Mouse (Mus musculus) heart, embryonic 10.5 days (tissue): Measurements from ENCODE around the gene Tmprss9. TPM values are rescaled to one million over a fixed set of nuclear protein-coding genes. Genes with fewer than 3 reads are reported as not detected.

Experiments used
- DNase-seq: peaks from one replicate; pipeline ENCODE4 v3.0.0-alpha.2; 2017; ENCODE audit warnings: low spot score
- H3K27ac ChIP-seq: fragments of 300-500 bp; sonication (generic); 2 replicates; pipeline ENCODE4 v1.5.1; 2016; ENCODE audit warnings: mild to moderate bottlenecking
- H3K27me3 ChIP-seq: fragments of 300-500 bp; sonication (generic); 2 replicates; pipeline ENCODE4 v1.6.1; 2016; ENCODE audit warnings: mild to moderate bottlenecking; ENCODE audit not compliant: poor library complexity, insufficient read depth, severe bottlenecking
- H3K36me3 ChIP-seq: fragments of 300-500 bp; sonication (generic); 2 replicates; pipeline ENCODE4 v1.6.1; 2016; ENCODE audit warnings: mild to moderate bottlenecking, moderate library complexity
- H3K4me1 ChIP-seq: fragments of 300-500 bp; sonication (generic); 2 replicates; pipeline ENCODE4 v1.6.1; 2016; ENCODE audit warnings: mild to moderate bottlenecking
- H3K4me3 ChIP-seq: fragments of 300-500 bp; sonication (generic); 2 replicates; pipeline ENCODE4 v1.5.1; 2016; ENCODE audit warnings: mild to moderate bottlenecking, moderate library complexity
- H3K9me3 ChIP-seq: fragments of 300-500 bp; sonication (generic); 2 replicates; pipeline ENCODE4 v1.6.1; 2016; ENCODE audit warnings: mild to moderate bottlenecking, moderate library complexity
- WGBS: fragments of 180-500 bp; shearing (Covaris S2); methylation state at CpG from one replicate; pipeline ENCODE4 v1.1.7; 2016; 5-methylcytosine and 5-hydroxymethylcytosine counted together
- polyA plus RNA-seq: library from polyadenylated mRNA; unstranded; fragments of >200 nt; fragmentation: Nextera tagmentation; extraction: Ambion mirVana; gene quantifications from 2 replicates; pipeline ENCODE4 v1.2.1, GENCODE M21; 2016

Gene Tmprss9
- polyA plus RNA-seq, 1 experiment from 2014 or later = not detected

DNA sequence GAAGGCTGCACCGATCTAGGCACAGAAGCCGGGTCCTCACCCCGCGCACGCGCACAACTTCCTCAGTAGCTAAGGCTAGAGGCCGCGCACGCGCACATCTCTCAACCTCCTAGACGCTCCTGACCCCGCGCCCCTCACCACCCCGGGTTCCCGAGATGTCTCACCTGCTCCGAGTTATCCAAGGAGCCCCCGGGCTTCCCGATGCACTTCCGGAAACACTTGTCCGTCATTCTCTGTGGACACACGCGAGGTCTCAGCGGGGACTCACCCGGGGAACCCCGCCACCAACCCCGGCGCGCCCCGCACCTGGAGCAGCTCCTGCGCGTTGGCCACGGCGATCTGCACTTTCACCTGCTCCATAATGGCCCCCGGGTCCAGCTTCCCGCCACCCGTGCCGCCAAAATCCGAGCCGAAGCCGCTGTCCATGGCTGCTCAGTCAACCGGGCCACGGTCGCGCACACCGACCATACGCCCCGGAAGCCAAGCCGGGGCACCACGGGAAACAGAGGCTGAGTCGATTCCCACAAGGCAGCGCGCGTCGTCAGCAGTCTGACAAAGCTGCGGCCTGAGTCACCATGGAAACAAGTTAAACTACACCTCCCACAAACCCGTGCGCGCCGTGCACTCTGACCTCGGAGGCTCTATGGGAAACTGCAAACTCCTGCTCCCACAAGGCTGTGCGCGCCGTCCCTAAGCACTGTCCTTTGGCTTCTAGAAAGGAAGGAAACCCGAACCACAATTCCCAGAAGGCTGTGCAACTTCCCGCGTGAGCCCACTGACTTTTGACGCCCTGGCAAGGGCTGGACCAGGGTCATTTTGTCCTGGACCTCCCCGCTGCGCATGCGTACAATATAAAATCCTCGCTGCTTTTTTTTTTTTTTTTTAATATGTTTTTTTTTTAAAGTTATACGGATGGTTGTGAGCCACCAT is 28.9 kb downstream of the Tmprss9 start, which contains the start of gene Timm13:
Gene Timm13, minus strand, starts transcription at position 652 of the 930 bp plus-strand sequence.
- Histone ChIP-seq H3K4me3 (peak within 1 kb of the TSS; percentile 77), H3K27ac (peak within 1 kb of the TSS; percentile 90), H3K4me1 (peaks cover 42% of the 10 kb centered on the region), H3K9me3 (no peaks in the 10 kb centered on the region), H3K27me3 (peaks cover 13% of the 10 kb centered on the region), H3K36me3 (peaks cover 53% of the 10 kb centered on the region)
- under 1% methylated on average over 72 of the region's 72 CpGs for WGBS
- DNase-seq = peak; percentile 100

DNA sequence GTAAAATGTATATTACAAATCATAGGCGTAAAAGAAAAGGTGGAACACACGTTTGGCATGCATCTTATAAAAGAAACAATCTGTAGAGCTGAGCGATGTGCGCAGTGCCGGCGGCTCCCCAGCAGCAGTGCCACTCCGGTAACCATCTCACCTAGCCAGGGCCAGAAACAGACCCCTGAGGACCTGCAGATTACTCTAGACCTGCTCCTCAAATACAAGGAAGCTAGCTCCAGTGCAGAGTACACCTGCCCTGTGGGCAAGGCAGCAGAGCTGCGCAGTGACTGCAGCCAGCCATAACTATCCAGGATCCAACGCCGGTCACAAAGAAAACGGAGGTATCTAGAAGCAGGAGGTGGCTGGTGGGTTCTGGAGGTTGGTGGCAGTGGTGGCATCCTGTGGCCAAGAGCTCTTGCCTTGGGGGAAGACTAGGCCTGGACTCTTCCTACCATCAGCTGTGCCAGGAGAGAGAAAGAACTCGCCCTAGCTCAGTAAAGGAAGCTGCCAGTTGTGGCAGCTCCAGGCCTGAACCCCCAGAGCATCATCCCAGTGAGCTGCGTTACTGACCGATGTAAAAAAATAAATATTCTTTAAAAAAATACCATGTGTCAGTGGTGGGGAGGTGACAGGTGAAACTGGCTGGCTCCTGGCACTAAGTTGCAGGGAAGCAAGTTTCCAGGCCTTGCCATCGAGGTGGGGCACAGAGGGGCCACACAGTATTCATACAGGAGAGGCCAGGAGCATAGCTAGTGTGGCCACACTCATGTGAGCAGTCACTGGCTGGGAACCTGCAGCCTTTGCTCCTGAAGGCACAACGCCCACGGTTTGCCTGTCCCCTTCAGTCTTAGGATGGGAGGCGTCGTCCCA is 30.0 kb downstream of the Tmprss9 start:
- H3K36me3 ChIP-seq = peaks cover 64% of the 10 kb centered on the region
- H3K4me3 ChIP-seq = 0 out of 2 replicates have a peak overlapping the region, but pooled peaks have one; percentile 24

GRCm38 (mm10) chr10:80902273-80902940 is 30.8 kb downstream of the Tmprss9 start:
- Histone ChIP-seq H3K9me3 (no peaks in the 10 kb centered on the region), H3K27ac (no peak overlapping the region), H3K4me1 (peaks cover 38% of the 10 kb centered on the region), H3K36me3 (peaks cover 68% of the 10 kb centered on the region), H3K4me3 (no peak overlapping the region), H3K27me3 (peaks cover 6% of the 10 kb centered on the region; the same call in 1 of the 2 replicates)
- WGBS = 95% methylated on average over 9 of the region's 9 CpGs
- DNase-seq = no peak

More for the DNA sequence above, 30.0 kb downstream of the Tmprss9 start:
- 87% methylated on average over 19 of the region's 19 CpGs for WGBS
- peaks cover 13% of the 10 kb centered on the region for H3K27me3 ChIP-seq
- H3K27ac ChIP-seq = peak overlapping the region; percentile 90
- no peaks in the 10 kb centered on the region for H3K9me3 ChIP-seq
- H3K4me1 ChIP-seq = peaks cover 42% of the 10 kb centered on the region
- DNase-seq = no peak

DNA sequence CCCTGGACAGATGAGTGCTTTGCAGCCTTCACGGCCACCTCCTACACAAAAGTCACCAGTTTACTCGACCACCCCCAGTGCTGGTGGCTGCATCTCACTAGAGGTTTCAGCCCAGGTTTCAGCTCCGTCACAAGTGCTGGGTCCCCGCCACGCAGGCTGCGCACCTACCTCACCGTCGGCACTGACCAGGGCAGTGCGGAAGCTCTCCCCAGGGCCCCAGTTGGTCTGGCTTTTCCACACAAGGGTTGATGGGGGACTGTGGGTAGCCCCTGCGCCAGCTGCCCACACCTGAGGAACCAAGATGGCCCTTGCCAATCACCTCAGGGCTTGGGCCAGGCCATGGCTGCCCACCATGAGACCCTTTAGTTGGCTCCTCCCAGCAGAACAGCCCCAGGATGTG is 31.6 kb downstream of the Tmprss9 start:
- 93% methylated on average over 10 of the region's 10 CpGs for WGBS
- H3K27me3 ChIP-seq = no peaks in the 10 kb centered on the region
- H3K4me1 ChIP-seq = peaks cover 29% of the 10 kb centered on the region
- peaks cover 77% of the 10 kb centered on the region for H3K36me3 ChIP-seq
- no peak for DNase-seq
- no peak overlapping the region for H3K27ac ChIP-seq
- H3K4me3 ChIP-seq = no peak overlapping the region
- H3K9me3 ChIP-seq = no peaks in the 10 kb centered on the region

DNA sequence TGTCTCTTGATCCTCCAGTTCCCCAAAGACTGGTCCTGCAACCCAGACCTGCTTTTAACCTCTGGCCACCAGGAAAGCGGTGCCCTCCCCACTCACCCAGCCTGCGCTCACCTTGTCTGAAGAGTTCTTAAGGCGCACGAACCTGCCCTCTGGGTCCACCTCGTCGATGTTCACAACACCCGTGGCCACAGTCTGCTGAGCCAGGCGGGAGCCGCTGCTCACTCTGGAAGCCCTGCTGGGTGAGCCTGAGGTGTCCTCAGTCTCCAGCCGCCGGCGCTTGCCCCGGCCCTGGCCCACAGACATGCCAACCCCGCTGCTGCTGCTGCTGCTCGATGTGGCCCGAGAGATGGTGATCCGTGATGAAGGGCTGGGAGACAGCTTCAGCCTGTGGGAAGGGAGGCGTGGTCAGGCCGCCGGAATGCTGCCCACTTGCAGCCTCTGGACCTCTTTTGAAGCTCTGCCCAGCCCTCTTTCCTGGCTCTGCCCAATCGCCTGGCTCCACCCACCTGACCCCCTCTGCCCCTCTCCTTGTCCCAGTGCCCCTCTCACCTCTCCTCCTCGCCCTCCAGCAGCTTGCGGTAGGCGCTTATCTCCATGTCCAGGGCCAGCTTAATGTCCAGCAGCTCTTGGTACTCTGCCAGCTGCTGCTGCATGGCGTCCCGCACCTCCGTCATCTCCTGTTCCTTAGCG is 32.5 kb downstream of the Tmprss9 start:
- Histone ChIP-seq H3K4me3 (no peak overlapping the region), H3K27me3 (no peaks in the 10 kb centered on the region), H3K9me3 (no peaks in the 10 kb centered on the region), H3K27ac (no peak overlapping the region), H3K4me1 (peaks cover 20% of the 10 kb centered on the region), H3K36me3 (peaks cover 77% of the 10 kb centered on the region)
- WGBS = 83% methylated on average over 28 of the region's 28 CpGs
- no peak for DNase-seq

DNA sequence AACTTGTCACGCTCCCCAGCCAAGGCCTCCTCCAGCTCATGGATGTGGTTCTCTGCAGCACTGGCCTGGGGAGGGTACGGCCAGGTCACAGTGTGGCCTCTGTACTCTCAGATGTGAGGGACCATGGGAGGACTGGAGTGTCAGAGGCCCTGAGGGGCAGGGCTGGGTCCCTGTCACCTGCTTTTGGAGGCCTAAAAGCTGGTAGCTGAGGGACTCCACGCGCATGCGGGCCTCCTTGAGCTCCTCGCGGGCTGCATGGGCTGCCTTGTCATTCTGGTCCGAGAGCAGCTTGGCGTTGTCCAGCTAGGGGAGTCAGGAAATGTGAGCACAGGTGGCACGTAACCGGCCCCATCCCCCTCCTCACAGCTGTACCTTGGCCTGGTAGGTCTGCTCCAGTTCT is 33.1 kb downstream of the Tmprss9 start:
- H3K36me3 ChIP-seq = peaks cover 79% of the 10 kb centered on the region
- no peaks in the 10 kb centered on the region for H3K27me3 ChIP-seq
- H3K9me3 ChIP-seq = no peaks in the 10 kb centered on the region
- no peak for DNase-seq
- no peak overlapping the region for H3K27ac ChIP-seq
- peaks cover 16% of the 10 kb centered on the region for H3K4me1 ChIP-seq
- WGBS = 90% methylated on average over 11 of the region's 11 CpGs
- H3K4me3 ChIP-seq = no peak overlapping the region

GRCm38 (mm10) chr10:80909375-80910162 is 37.9 kb downstream of the Tmprss9 start:
- no peak for DNase-seq
- WGBS = 94% methylated on average over 22 of the region's 22 CpGs
- H3K9me3 ChIP-seq = no peaks in the 10 kb centered on the region
- H3K27ac ChIP-seq = no peak overlapping the region
- peaks cover 16% of the 10 kb centered on the region for H3K4me1 ChIP-seq
- no peaks in the 10 kb centered on the region for H3K27me3 ChIP-seq
- H3K4me3 ChIP-seq = no peak overlapping the region
- peaks cover 92% of the 10 kb centered on the region for H3K36me3 ChIP-seq

GRCm38 (mm10) chr10:80911354-80911753 is 39.7 kb downstream of the Tmprss9 start:
- H3K4me1 ChIP-seq = peaks cover 26% of the 10 kb centered on the region
- H3K4me3 ChIP-seq = no peak overlapping the region
- no peak for DNase-seq
- no peaks in the 10 kb centered on the region for H3K27me3 ChIP-seq
- WGBS = 90% methylated on average over 4 of the region's 4 CpGs
- H3K9me3 ChIP-seq = no peaks in the 10 kb centered on the region
- H3K27ac ChIP-seq = no peak overlapping the region
- H3K36me3 ChIP-seq = peaks cover 90% of the 10 kb centered on the region

- H3K4me3 ChIP-seq = no peak overlapping the region
Measured at GRCm38 (mm10) chr10:80911891-80912290, 40.2 kb downstream of the Tmprss9 start.

DNA sequence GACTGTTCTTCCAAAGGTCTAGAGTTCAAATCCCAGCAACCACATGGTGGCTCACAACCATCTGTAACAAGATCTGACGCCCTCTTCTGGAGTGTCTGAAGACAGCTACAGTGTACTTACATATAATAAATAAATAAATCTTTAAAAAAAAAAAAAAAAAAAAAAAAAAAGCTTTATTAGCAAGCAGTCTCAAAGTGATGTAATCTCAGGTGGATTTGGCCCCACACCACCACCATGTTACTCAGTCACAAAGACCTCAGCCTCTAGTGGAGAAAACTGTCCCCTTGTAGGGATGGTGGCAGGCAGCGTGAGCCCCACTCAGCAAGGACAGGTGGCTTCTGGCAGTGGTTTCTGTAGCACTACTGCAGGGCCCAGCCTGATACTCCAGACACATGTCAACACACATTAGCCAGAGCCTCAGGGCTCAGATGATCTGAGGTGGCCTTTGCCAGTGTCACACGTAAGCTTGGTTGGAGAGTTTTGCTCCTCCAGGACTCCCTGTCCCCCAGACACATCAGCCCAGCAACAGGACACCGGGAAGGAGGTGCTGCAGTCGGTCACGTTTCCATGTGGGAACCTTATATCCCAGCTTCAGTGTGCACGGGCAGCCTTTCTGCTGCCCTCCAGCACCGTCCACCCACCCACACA is 41.8 kb downstream of the Tmprss9 start:
- DNase-seq = no peak
- no peaks in the 10 kb centered on the region for H3K9me3 ChIP-seq
- WGBS = 77% methylated on average over 8 of the region's 8 CpGs
- H3K36me3 ChIP-seq = peaks cover 73% of the 10 kb centered on the region
- H3K27ac ChIP-seq = no peak overlapping the region
- H3K27me3 ChIP-seq = no peaks in the 10 kb centered on the region
- peaks cover 42% of the 10 kb centered on the region for H3K4me1 ChIP-seq
- H3K4me3 ChIP-seq = no peak overlapping the region

More at GRCm38 (mm10) chr10:80911891-80912290, 40.2 kb downstream of the Tmprss9 start:
- H3K27ac ChIP-seq = no peak overlapping the region
- H3K4me1 ChIP-seq = peaks cover 31% of the 10 kb centered on the region
- no peaks in the 10 kb centered on the region for H3K27me3 ChIP-seq
- H3K9me3 ChIP-seq = no peaks in the 10 kb centered on the region
- no peak for DNase-seq
- peaks cover 88% of the 10 kb centered on the region for H3K36me3 ChIP-seq

GRCm38 (mm10) chr10:80914253-80914656 is 42.6 kb downstream of the Tmprss9 start:
- peaks cover 44% of the 10 kb centered on the region for H3K4me1 ChIP-seq
- H3K27ac ChIP-seq = peak overlapping the region; percentile 32; the same call in 1 of the 2 replicates
- DNase-seq = no peak
- WGBS = 88% methylated on average over 5 of the region's 5 CpGs
- H3K4me3 ChIP-seq = no peak overlapping the region
- H3K9me3 ChIP-seq = no peaks in the 10 kb centered on the region
- peaks cover 65% of the 10 kb centered on the region for H3K36me3 ChIP-seq
- H3K27me3 ChIP-seq = no peaks in the 10 kb centered on the region
